Mouse (Mus musculus) induced T-regulatory cell, adult 2 months (primary cell): ENCODE data around the gene Ugt1a9.

Experiments
- DNase-seq: peaks from one replicate; pipeline ENCODE4 v3.0.0-alpha.2; 2012; ENCODE audit warnings: low read depth

Gene Ugt1a9

DNA sequence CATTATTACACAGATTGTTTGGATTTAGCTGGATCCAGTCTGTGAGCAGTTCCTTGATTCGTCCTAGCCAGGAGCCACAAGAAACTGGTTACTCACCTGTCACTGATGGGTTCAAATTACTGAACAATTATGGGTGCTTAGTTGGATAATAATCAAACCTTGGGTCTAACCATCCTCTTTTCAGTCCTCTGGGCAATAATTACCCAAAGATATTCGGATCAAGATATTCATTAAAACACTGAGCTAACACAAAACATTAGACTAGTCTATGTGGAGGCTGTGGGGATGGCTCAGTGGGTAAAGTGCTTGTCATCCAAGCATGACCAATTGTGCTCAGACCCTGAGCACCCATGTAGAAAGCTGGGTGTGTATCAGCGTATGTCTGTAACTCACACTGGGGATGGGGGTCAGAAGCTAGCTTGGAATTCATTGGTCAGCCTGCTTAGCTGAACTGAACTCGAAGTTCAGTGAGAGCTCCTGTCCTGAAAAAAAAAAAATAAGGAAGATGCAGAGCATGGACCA lies 165.4 kb downstream of the Ugt1a9 start:
- no peak for DNase-seq

DNA sequence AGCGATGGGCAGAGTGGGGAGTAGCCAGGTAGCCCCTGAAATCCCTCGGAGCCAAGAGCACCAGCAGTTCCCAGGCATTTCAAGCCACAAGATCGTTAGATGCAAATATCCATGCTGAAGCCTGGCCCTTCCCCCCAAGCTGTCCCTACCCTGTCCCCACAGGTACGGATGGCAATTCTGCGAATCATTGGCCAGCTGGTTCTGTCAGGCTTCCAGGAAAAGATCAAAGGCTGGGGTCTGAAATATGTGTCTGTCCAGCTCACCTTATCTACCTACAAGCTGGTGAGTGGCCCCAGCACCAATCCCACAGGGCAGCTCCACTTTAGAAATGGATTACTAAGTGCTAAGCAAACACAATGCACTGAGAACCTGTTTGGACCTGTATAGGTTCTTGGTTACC lies 166.7 kb downstream of the Ugt1a9 start:
- no peak for DNase-seq

DNA sequence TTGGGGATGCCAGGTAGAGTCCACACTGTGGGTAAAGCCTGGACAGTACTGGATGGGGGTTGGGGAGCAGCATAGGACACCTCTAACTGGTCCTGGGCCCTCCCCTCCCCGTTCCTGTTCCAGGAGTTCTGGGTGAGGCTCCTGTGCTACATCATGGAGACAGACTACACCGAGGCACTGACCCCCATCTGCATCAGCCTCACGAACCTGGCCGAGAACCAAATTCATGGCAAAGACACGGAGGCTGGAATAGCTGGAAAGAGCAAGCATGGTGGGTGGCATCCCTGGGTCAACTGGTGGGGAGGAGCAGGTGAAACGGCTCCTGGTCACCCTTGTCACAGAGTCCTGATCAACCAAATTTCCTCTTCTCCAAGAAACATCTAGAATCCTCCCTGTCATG lies 168.2 kb downstream of the Ugt1a9 start:
- DNase-seq = no peak

DNA sequence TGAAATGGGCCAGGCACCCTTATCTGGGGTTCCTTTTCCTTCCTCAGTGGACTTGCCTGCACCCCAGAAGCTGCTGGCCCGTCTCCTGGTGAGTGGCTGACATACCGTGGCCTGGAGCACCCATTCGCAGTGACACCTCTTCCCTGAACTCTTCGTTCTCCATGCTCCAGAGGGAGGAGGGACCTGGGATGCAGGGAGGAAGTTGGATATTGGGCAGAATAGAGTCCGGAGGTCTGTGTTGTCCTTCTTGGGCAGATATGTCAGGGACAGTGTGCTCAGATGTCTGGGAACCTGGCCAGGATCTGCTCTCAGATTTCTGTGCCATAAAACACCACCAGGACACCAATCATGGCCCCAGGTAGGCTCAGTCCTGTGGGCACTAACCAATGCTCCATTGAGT lies 169.5 kb downstream of the Ugt1a9 start:
- no peak for DNase-seq

- no peak for DNase-seq
Observed at GRCm38 (mm10) chr1:88240579-88240978, 170.0 kb downstream of the Ugt1a9 start.

- no peak for DNase-seq
Observed at GRCm38 (mm10) chr1:88243861-88244260, 173.3 kb downstream of the Ugt1a9 start.

- DNase-seq = no peak
Observed at GRCm38 (mm10) chr1:88245881-88246280, 175.3 kb downstream of the Ugt1a9 start.

- no peak for DNase-seq
Observed at GRCm38 (mm10) chr1:88246386-88246785, 175.8 kb downstream of the Ugt1a9 start.

DNA sequence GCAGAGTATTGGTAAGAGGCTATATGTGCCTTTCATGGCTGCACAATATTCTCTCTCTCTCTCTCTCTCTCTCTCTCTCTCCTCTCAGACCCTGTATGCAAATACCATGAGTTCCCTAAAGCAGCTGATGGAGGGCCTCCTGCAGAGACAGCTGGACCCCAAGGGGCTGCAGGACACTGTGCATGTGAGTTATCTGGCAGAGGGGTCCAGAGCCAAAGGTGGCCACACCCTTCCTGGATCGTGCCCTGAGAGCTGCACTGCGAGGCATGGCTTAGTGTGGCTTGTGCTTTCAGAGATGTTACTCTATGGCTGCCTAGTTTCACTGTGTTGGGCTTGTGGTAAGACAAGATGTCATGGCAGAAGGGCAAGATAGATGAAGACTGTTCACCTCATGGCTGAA lies 177.1 kb downstream of the Ugt1a9 start:
- no peak for DNase-seq

- no peak for DNase-seq
Observed at GRCm38 (mm10) chr1:88248658-88249057, 178.1 kb downstream of the Ugt1a9 start.

DNA sequence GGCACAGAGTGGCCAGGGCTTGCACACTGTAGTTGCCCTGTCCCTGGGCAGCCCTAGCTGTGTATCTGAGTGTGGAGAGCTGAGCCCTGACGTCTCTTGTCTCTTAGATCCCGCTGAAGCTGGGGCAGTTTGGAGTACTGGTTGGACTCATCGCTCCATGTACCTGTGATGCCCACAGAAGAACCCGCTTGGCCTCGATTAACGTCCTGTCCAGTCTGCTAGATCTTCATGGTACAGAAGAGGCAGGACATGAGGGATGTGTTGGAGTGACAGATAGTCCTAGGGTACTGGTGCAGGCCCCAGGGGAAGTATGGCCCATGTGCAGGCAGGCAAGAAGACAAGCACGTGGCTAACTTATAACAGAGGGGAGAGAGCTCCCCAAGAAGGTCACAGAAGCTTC lies 179.0 kb downstream of the Ugt1a9 start:
- DNase-seq = no peak

DNA sequence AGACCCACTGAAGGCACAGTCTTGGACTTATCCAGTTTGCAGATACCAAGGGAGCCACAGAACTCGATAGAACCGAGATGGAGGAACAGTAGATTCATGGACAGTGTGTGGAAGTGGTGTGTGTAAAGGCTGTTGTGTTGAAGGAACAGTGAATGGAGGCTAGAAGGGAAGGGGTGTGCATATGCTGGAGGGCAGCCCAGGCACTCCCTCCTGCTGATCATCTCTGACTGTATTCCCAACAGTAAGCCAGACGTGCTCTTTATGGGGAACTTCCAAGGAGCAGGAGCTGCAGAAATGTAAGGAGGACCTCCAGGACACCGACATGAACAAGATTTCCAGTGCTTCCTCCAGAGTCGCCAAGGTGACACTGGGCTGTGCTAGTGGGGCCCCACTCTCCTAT lies 179.4 kb downstream of the Ugt1a9 start:
- DNase-seq = no peak

DNA sequence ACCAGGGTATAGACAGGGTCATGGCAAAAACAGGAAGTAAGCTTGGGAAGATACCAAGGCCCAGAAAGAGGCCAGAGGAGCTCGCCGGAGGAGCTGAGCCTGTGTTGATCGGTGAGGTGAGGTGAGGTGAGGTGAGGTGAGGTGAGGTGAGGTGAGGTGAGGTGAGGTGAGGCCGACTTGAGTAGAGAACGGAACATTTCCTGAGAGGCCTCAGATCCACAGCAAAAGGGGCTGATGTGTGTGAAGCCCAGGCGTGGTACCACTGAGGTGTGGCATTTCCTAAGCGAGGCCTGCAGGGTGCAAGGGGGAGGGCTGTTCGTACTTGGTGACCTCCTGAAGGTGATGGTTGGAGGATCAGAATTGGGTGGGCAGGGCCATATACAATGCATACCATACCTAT lies 182.5 kb downstream of the Ugt1a9 start:
- no peak for DNase-seq

GRCm38 (mm10) chr1:88253540-88253939 lies 182.9 kb downstream of the Ugt1a9 start:
- no peak for DNase-seq

GRCm38 (mm10) chr1:88254793-88255465 lies 184.3 kb downstream of the Ugt1a9 start:
- DNase-seq = no peak

- no peak for DNase-seq
Observed at GRCm38 (mm10) chr1:88255466-88255857, 184.9 kb downstream of the Ugt1a9 start.

GRCm38 (mm10) chr1:88255989-88256754 lies 185.6 kb downstream of the Ugt1a9 start:
- DNase-seq = no peak

- DNase-seq = no peak
Observed at GRCm38 (mm10) chr1:88256886-88257663, 186.5 kb downstream of the Ugt1a9 start.

DNA sequence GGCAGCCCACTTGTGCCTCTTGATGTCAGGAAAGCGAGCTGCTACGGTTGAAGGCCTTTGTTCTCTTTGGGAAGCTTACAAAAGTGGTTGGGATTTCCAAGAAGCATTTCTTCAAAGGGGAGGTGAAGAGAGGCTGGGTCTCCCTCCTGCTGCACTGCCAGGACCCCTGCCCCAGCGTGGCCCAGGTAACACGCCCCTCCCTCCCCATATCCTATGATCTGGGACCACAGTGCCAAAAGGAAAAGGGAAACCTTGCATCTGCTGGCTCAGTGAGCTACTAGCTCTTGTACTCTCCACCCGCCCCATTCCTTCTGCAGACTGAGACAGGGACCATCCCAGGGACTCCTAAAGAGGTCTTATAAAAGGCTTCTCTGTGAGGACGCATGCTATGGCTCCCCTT lies 187.1 kb downstream of the Ugt1a9 start:
- DNase-seq = no peak

GRCm38 (mm10) chr1:88258361-88258760 lies 187.8 kb downstream of the Ugt1a9 start:
- peak; percentile 32 for DNase-seq

DNA sequence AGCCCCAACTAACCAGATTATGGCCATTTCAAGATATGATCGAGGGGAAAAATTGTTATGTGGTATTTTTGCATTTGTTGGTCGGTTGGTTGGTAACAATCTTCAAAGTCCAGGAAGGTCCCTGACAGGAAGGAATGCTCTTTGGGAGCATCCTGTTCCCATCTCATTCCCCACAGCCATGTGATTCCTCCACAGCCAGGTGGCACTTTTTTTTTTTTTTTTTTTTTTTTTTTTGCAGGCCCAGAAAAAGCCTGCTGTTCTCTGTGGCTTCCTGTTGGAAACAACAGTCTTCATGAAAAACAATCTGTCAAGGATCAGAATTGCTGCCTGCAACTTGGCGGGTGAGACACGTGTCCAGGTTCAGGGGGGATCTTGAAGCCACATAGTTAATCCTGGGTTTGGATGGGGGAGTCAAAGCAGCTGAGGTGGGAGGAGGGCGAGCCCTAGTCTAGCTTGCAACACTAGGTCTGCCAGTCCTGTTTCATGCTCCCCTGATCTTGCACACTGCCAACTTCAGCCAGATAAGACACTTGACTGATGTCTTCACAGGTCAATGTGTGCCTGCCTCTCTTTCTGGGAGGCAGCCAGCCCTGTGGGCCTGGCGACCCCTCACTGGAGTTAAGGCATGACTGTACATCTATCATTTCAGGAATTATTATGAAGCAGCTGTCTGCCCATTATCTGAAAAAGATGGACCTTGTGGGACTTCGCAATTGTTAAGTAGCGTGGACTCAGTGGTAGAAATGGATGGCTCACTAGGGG lies 188.5 kb downstream of the Ugt1a9 start:
- DNase-seq = peak; percentile 34

GRCm38 (mm10) chr1:88259643-88260024 lies 189.0 kb downstream of the Ugt1a9 start:
- DNase-seq = no peak
